Mouse (Mus musculus) left cerebral cortex, postnatal 36 days (tissue): Measurements from ENCODE around the gene Cd274. TPM values are rescaled to one million over a fixed set of nuclear protein-coding genes. Genes with fewer than 3 reads are reported as not detected.

Source experiments
- DNase-seq, 2 experiments: peaks; one replicate each; pipeline ENCODE4 v3.0.0; 2021 to 2022; ENCODE audit warnings: low spot score in 2 of 2, mixed read lengths in 1 of 2
- intact Hi-C: fragments of 180-260 bp; cut with DNase I; formaldehyde crosslinking; loops from one replicate; pipeline ENCODE4 v1.15.1; 2025
- total RNA-seq, 2 experiments: library from RNA; stranded (reverse); gene quantifications; 2 replicates each; pipeline ENCODE4 v1.2.3; 2021

The Cd274 gene
- under 1 TPM; 0.97 to 0.99 TPM for total RNA-seq

DNA sequence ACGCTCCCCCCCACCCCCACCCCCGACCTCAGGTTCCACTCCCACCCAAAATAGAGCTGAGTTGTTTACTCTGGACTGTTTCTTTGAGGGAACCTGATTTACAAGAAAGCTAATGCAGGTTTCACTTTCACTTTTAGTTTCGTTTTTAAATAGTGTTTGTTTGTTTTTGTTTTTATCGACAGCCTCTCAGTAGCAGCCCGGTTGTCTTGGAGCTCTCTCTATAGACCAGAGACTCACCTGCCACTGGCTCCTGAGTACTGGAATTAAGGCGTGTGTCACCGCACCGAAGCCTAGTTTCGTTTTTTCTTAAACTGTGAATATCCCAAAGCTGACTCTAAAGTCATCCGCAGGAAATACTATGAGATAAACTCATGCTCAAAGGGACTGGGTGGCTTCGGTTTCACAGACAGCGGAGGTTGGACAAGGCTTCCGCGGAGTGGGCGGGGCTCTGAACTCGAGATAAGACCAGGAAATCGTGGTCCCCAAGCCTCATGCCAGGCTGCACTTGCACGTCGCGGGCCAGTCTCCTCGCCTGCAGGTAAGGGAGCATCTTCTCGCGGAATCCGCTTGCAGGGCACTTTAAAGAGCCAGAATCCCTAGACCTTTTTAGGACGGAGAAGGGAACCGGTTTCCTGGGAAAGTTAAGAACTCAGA lies at the start of gene Cd274, which contains the start of gene Plgrkt:
Cd274 (plus strand) TSS at position 487 of the 654 bp plus-strand sequence.
Plgrkt (minus strand) TSS at position 422 of the 654 bp plus-strand sequence.
- DNase-seq = peak; percentile 40 to 44
- intact Hi-C loops = no loop called here

DNA sequence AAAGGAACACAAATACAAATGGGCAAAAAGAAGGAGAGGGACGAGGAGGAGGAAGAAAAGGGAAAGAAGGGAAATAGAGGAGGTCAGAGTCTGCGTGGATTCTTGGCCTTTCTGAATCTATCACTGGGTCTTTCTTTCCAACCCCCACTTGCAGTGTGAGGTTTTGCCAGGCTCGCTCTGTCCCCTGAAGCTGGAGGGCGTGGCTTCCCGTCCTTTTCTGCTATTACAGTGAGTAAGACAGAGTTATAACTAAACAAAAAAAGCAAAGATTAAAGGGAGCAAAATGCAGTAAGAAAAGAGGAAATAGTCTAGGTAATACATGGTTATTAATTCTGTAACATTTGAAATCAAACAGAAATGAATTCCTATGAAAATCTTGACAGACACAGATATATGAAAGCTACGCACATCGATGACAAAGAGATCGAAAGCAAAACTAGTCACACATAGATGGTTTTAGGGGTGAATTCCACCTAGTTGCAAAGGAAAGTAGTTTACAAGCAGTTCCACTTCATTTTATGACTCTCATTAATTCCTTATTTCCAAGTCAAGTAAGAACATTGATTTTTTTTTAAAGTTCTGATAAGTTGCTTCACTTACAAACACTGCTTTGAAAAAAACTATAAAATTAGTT lies 43.7 kb upstream of the Cd274 start:
- DNase-seq = no peak
- intact Hi-C loops = no loop called here

DNA sequence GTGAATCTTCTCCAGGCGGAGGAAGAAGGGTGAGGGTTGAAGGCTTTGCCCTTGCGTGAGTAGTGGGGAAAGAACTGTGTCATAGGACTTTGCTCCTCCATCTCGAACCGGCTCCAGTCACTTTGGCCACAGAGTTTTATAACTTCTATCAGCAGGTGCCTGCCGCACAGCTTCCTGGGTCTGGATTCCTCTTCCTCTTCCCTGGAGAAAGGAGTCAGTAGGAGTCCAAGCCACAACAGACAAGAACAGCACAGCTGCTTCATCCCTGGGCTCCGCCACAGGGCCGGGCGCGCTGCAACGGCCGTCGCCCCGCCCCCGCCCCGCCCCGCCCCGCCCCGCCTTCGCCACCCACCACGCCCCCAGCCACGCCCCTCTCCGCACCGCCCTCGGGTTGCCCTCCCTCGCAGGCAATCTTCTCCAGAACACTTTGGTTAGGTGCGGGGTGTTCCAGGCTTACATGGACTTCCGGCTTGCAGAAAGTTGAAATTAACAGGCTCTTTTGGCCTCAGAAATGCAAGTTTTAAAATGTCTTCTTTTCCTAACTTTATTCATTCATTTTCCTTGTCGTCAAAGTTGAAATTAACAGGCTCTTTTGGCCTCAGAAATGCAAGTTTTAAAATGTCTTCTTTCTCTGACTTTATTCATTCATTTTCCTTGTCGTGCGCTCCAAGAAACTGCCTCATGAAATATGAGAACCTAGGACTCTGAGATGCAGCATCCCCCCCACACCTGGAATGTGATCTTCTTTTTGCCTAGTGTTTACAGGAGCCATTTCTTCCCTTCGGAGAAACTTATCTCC lies 42.0 kb upstream of the Cd274 start, which contains the start of gene Insl6:
Insl6 (minus strand) TSS at position 304 of the 799 bp plus-strand sequence.
- intact Hi-C loops = no loop called here
- DNase-seq = peak; percentile 11 to 26

DNA sequence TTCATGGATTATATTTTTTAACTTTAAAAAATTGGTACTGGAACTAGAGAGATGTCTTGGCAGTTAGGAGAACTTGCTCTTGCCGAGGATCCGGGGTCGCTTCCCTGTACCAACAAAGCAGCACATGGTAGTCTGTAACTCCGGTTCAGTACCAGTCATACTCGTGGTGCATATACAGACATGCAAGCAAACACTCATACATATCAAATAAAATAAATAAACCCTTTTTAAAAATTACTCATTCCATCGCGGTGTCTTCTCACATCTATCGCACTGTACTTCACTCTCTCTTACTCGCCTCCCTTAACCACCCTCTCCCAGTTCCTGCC lies 41.4 kb upstream of the Cd274 start:
- intact Hi-C loops = no loop called here
- no peak for DNase-seq

DNA sequence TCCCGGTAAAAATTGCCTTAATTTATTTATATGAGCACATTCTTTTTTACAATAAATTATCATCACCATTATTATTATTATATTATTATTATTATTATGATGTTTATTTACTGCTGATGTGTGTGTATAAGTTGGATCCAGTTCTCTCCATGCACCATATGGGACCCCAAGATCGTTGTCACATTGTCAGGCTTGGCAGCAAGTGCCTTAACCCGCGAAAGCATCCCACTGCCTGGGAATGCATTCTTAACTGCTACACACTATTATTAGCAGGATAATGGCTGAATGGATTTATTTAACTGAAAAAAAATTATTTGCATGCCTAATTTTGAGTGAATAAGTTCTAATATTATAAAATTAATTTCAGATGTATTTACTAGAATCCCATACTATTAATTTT lies 40.9 kb upstream of the Cd274 start:
- DNase-seq = no peak
- intact Hi-C loops = no loop called here

DNA sequence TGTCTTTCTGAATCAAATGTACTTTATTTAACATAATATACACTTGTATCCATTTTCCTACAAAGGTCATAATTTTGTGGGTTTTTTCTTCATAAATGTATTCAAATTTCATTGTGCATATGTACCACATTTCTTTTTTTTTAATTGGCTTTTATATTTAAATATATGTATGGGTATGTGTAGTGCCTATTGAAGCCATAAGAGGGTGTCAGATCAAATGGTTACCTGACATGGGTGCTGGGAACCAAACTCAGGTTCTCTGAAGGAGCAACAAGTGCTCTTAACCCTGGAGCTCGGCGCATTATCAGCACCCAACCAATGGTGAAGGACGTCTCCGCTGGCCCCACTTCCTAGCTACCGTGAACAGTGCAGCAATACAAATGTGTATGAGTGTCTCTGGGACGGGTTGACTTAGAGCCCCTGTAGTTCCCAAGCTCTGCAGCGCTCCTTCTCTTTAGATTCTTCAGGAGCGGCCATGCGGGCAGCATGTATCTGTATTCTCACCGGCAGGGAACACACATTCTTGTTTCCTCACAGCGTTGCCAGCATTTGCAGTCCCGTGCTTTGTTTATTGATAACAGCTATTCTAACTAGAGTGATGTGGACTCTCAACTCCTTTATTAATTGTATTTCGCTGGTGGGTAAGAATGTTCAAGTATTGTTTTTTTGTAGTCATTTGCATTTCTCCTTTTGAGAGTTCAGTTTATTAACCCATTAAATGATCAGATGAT lies 40.3 kb upstream of the Cd274 start:
- DNase-seq = no peak
- intact Hi-C loops = no loop called here

DNA sequence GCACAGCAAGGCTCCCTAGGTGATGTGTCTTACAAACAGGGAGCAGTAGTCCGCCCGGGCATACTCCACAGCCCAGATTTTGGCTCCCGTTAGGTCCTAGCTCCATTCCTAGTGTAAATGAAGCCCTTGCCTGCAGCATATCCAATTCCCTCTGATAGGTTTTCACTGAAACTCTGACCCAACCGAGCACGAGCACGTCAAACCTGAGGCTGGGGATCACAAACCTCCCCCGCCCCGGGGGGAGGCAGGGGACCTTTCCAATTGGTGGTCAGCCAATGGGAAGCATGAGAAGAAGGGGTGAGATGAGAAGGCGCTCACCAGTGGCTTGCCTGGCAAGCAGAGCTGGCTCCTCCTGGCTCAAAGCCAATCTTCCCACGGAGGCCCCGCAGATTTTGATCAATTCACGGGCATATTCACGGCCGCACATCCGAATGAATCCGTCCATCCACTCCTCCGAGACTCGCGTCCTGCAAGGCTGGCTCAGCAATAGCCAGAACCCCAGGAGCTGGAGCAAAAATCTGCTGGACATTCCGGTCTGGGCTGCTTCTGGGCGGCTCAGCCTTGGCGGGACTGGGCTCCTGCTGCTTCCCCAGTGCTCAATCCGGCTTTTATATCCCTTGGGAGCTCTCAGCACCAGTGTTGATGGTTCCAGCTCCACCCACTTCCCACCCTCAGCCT lies 33.0 kb upstream of the Cd274 start, which contains the start of gene Rln1:
Rln1 (minus strand) TSS at position 603 of the 678 bp plus-strand sequence.
- intact Hi-C loops = no loop called here
- DNase-seq = peak; percentile 23 to 24

DNA sequence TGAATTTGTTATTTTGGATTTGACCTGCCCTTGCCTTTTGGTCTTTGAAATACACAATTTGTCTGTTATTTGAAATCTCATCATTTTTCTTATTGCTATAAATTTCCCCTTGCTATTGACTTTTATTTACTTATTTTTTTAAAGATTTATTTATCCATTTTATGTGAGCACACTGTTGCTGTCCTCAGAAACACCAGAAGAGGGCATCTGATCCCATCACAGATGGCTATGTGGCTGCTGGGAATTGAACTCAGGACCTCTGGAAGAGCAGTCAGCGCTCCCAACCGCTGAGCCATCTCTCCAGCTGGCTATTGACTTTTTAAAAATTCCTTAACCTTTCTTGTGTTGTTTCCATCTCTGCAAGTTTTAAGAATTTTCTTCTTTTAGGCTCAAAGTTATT lies 30.6 kb upstream of the Cd274 start:
- no peak for DNase-seq
- intact Hi-C loops = no loop called here

DNA sequence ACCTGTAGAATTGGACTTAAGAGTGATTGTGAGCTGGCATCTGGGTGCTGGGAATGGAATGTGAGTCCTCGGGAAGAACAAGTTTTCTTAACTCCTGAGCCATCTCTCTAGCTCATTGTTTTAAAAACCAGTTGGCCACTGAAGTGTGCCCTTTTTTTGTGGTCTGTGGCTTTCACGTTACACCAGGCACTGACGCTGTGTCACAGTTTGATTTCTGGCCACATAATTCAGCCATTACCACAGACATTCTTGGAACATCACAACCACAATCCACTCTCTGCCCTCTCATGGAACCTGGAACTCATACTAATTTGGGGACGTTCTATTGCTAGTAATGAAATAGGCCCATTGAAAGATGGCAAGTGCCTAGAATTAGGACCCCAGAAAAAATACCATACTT lies 26.2 kb upstream of the Cd274 start:
- no peak for DNase-seq

DNA sequence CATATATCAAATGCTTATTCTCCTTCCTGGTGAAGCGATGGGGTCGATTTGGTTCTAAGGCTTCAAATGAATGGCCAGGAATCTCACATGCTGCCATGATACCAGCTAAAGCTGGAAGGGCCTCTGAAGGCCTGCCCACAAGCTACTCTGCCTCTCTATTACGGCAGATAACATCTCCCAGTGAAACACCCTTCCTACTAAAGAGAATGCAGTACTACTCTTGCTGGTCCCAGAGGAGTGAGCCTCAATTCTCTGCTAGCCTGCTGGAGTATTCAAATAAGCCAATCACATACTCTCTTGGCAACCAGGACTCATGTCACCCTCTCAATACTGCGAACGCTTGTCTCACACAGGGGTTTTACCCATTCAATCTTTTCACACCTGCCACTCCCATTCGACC lies 25.0 kb upstream of the Cd274 start:
- no peak for DNase-seq
- intact Hi-C loops = no loop called here

More for the DNA sequence above, 26.2 kb upstream of the Cd274 start:
- intact Hi-C loops = no loop called here

DNA sequence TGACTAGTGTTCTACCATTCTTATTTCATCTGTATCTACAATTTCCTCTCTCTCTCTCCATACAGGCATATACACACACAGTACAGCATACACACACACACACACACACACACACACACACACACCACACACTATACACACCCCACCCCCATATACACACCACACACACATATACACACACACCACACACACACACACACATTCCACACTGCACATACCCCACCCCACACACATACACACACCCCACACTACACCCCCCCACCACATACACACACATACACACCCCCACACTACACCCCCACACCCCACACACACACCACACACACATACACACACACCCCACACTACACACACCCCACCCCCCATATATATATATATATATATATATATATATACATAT lies 22.4 kb upstream of the Cd274 start:
- no peak for DNase-seq
- intact Hi-C loops = no loop called here

DNA sequence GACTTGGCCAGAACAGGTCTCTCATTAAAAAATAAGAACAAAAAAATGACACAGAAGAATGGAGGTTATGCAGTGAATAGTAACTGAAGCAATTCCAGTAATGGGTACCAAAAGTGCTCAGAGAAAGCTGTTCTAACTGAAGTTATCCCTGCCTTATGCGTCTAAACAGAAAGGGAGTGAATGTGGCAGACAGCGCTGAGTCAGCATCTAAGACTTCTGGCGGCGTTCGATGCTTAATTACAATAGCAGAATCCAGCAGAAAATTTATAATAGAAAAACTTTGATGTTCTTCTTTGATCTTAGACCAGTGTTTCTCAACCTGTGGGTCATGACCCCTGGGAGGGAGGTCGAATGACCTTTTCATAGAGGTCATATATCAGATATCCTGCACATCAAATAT lies 21.6 kb upstream of the Cd274 start:
- DNase-seq = no peak
- intact Hi-C loops = no loop called here

DNA sequence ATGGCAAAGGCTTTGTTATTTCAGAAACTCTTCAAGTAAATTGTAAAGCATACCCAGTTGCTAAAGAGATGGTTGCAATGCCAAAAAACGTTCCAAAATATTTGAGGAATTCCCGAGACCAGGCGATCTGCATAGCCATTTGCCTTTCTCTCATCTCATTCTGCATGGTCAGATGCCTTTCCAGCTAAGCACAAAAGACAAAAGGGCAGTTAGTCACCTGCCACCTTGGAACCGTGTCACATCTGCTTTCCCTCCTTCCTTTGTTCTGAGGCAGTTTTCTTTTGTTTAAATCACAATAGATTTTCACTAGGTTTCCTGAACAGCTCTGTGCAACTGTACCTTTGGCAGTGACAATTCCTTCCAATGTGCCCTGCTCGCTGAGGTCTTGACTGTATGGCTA lies 16.3 kb upstream of the Cd274 start:
- intact Hi-C loops = no loop called here
- DNase-seq = no peak

DNA sequence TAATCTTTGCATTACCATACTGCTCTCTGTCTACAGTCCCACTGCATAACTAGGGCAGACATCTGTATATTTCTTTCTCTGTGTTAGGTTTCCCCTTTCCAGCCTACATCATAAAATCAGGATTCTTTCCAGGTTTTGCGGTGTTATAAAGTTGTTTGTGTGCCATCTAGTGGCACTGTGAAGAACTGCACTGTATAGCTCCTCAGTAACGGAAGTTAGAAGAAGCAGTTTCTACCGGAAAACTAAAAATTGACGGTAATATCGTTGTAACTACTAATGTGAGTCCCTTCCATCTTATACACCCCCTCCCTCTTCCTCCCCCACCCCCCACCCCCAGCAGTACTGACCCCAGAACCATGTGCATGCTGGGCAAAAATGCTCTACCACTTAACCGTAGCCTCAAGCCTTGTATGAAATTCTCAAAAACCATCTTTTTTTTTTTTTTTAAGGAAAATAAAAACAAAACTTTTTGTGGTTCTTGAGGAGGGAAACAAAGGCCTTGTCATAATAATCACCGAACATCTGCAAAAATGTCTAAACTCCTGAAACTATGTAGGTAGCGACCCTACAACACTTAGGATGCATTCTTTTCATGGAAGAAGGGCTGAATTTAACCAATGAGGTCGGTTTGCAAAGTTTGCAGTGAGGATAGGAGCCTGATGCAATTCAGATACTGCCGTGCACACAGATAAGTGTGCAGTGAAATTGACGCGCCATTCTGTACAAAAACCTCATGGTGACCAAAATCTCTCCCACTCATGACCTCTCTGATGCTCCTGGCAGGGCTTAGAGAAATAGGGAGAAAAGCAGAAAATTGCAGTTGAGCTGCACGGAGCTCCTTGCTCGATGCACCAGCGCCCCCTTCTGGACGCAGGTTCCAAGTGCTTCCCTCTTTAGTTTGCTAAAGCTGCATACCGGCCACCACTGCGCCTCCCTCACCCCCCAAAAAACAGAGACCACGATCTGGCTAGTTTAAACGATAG lies 12.1 kb upstream of the Cd274 start:
- intact Hi-C loops = loop anchor here (1.0 to 5.0 kb wide), 4 partner anchors 147 to 578 kb away; no protein-coding TSS in a partner anchor
- DNase-seq = peak; percentile 79

DNA sequence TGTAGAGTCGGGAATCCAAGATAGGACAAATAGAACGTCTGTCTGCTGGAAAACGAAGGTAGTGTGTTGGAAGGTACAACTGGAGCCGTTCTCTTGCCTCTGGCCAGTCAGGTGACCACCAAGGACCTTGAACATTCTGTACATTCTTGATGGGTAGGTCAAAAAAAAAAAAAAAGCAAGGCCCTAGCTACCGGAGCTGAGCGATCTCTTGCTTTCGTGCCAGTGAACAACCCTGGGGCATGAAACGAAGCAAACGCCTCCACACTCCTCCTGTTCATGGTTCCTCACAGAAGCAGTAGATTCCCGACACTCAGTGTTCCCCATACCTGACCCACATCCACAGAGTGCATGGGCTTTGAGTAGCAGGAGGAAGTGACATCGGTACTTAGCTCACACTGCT lies 11.0 kb upstream of the Cd274 start:
- no peak for DNase-seq
- intact Hi-C loops = loop anchor here (5.0 kb wide), 2 partner anchors 146 to 379 kb away; no protein-coding TSS in a partner anchor

DNA sequence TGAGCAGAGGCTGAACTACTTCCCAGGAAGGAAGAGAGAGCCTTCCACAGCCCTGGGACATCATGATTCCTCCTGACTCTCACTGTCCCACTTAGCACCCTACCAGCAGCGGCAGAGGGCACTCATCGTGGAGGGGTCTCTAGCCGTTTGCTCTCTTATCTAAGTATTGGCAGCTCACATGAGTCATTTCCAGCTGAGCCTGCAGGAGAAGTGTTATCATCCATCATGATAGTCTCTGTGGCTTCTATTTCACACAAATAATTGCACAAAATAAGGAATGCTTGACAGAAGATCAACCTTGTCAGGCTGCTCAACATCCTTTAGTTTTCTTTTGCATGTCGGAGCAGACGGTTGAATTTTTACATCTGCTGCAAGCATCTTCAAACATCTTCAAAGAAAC lies 7.0 kb upstream of the Cd274 start:
- DNase-seq = no peak
- intact Hi-C loops = no loop called here

DNA sequence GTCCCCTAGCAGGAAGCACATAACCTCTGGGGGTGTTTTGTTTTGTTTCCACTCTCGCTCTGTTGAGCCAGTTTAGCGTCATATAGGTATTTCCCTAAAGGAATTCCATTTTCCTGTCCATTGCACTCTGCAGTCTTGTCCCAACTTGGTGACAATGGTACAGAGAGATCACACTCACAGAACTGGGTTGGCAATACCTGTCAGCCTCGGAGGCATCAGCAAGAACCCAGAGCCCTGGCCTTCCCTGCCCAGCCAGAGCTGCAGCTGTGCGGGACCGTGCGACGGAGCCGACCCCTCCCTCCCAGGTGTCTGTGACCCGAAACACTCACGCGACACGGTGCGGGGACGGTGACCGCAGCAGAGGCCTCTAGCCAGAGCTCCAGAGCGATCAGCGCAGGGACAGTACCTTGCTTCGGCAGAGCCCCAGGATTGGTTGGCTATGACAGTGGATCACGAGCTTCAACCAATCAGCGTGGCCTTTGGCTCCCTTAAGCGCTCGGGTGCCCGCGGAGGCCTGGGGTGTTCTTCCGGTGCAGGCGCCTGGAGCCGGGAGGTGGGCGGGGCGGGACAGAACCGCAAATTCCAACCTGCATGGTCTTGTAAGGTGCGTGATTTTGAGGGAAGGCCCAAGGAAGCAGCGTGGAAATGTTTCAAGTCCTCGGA lies 5.7 kb upstream of the Cd274 start:
- peak; percentile 92 to 93 for DNase-seq
- intact Hi-C loops = no loop called here
